Mouse (Mus musculus): ENCODE data around the gene Olfr459. TPM values are rescaled to one million over a fixed set of nuclear protein-coding genes. Genes with fewer than 3 reads are reported as not detected.

Gene Olfr459
- total RNA-seq (2014; fragmentation: Nextera tagmentation), result not detected in 2 replicates
- not detected in 2 replicates for total RNA-seq (2017)

DNA sequence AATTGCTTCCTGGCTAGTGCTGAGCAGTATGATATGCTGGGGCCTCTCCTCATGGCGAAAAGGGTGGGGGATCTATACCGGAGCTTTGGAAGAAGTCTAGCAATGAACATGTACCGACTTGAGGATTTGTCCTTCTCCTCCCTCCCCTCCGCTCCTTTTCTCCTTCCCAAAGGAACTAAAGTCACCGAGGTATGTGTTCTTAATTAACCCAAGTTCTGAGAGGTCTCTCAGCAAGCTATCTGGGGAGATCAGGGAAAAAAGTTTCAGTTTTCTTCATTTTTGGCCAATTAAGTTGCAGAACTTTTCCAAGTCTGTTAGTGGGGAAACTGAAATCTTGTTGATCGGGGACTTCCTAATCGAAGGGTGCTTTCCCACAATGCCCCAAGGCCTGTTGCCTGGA, at the start of gene Olfr459:
TSS of gene Olfr459 (minus strand) at position 101 of the 400 bp plus-strand sequence.
- ATAC-seq (replicated peaks; ENCODE audit: poor library complexity, severe bottlenecking), result no peak

DNA sequence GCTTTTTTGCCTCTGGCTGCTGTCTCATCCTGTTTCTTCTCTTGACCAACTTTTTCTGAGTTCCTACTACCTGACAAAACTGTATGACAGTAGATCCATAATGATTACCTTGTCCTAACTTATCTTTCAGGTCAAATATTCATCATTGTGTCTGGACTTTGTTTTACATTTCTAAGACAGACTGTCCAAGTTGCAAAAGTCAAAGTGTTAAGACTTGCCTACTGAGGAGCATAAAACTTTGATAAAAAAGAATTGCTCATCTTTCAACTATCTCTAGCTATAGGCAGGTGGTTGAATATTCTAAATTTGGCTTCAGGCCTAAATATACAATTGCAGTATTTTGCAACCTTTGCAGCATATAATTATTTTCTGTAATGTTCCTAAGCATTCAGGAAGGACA, 49.1 kb upstream of the Olfr459 start:
- no peak for ATAC-seq (replicated peaks; ENCODE audit: poor library complexity, severe bottlenecking)

DNA sequence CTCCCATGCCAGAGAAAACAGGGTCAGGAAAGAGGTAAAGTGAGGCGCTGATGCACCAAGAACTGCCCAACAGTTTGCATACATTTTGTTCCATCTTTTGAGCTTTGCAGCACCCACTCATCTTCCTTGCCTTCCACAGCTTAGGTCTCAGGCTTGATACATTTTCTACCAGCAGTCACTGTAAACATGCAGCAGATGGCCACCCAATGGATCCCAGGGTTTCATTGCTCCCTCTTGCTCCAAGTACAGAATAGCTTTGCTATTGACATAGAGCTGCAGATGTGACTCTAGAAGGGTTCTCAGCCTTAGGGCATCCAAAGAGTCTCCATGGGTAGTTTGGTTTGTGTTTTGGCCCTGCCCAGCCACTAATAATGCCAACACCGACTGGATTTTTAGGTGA, 11.7 kb upstream of the Olfr459 start:
- no peak for ATAC-seq (replicated peaks; ENCODE audit: poor library complexity, severe bottlenecking)

DNA sequence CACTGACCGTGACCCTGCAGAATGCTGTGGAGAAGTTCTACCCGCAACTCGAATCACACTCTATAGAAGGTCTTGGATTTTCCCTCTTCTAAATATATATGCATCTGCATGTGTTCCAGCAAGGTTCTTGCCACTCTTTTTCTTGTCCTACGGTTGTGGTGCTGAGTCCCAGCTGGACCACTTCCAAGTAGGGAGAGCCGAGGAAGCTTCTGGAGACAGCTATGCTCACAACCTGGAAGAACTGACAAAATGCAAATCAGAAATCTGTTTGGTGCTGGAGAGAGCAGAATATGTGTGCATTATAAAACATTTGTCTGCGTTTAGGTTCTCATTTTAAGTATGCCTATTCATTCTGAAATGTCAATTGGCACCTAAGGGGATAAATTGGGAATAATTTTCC, 744 bp upstream of the Olfr459 start:
- ATAC-seq (replicated peaks; ENCODE audit: poor library complexity, severe bottlenecking), result no peak

DNA sequence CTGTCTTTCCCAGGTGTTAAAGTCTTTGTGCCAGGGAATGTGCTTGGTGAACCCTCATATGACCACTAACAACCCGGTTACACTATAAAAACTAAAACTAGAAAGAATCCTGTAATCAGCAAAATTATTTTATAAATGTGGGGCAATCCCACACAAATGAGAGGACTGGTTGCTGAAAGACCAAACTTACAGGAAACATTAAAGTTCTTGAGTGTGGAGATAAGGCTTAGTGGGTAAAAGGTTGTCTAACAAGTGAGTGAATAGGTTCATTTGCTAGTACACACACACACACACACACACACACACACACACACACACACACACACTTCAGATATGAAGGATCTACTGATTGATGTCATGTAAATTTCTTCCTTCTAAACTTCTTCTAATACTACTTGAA, 5.1 kb downstream of the Olfr459 start:
- no peak for ATAC-seq (replicated peaks; ENCODE audit: poor library complexity, severe bottlenecking)

DNA sequence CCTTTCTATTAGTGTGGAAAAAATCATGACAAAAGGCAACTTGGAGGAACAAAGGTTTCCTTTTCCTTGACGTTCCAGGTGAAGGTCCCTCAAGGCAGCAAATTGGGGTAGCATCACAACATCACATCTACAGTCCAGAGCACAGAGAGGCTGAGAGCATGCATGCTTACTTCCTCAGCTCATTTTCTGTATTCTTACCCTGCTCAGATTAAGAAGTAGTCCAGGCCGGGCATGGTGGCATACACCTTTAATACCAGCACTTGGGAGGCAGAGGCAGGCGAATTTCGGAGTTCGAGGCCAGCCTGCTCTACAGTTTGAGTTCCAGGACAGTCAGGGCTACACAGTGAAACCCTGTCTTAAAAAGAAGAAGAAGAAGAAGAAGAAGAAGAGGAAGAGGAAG, 10.7 kb downstream of the Olfr459 start:
- ATAC-seq (replicated peaks; ENCODE audit: poor library complexity, severe bottlenecking), result no peak

DNA sequence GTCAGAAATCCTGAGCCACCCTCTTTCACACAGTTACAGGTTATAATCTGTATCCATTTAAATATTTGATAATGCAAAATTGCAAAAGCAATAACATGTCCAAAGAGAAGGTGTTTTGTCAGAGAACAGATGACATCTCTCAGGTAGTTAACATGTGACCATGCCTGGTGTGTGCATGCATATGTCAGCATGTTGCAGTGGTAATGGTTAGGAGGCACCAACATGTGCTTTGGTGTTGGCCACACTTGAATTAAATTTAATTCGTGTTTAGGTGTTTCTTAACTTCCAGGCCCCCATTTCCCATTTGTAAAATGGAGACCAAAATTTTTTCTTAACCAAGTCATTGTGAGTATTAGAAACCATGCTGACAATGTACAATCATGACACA, 12.6 kb downstream of the Olfr459 start:
- ATAC-seq (replicated peaks; ENCODE audit: poor library complexity, severe bottlenecking), result no peak

DNA sequence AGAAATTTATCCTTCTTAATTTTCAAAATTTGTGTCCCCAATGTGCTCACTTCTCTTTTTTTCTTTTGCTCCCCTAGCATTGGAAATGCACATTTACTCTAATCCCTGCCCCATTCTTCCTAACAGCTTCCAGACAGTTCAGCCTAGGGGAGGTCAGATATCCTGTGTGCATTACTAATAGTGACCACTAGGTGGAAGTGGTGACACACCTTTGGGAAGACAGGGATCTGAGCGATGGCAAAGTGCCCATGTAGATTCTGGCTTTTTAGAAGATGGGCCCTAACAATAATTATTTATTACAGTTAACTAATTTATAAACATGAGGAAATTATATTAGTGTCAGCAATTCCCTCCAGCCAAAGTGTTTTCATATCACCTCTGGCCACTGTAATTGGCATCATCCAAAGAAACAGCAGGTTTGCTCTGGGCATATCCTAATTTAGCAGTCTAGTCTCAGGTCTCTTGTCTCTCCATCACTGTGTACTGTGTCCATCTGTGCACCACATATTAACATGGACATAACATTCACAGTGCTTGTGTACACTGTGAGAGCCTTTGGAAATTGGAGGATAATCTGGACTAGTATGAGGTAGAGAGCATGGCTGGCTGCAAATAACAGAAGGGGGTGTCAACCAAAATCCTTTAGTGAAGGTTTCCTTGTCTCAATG, 13.1 kb downstream of the Olfr459 start:
- ATAC-seq (replicated peaks; ENCODE audit: poor library complexity, severe bottlenecking), result peak; percentile 82

DNA sequence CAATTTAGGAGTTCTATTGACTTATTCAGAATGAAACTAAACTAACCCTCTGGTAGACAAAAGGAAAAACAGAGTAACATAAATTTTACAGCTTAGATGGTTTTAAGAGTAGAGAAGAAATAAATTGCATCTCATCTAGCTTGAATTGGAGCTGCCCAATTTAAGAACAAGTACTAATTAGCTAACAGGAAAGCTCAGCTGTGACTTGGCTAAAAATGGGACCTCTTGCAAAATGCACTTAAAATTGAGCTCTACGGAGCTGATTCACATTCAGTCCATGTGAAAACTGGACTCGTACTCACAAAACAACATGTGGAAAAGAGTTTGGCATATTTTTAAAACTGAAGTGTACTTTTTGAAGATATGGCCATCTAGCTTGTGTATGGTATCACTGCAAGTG, 15.4 kb downstream of the Olfr459 start:
- ATAC-seq (replicated peaks; ENCODE audit: poor library complexity, severe bottlenecking), result no peak

DNA sequence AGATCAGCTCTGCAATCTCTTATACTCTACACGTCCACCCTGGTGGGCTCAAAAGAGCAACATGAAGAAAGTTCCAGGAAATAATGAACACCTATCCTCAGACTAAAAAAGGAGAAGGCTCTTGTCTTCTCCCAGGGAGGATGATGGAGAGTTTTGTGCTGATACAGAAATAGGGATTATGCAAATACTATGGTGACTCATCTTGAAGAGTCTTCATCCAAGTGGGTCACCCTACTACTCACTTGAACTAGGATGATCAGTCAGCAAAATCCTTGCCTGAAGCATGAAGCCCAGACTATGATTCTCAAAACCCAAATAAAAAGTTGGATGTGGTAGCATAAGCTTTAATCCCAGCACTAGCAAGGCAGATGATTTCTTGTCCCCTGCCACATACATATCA, 16.6 kb downstream of the Olfr459 start:
- ATAC-seq (replicated peaks; ENCODE audit: poor library complexity, severe bottlenecking), result no peak

DNA sequence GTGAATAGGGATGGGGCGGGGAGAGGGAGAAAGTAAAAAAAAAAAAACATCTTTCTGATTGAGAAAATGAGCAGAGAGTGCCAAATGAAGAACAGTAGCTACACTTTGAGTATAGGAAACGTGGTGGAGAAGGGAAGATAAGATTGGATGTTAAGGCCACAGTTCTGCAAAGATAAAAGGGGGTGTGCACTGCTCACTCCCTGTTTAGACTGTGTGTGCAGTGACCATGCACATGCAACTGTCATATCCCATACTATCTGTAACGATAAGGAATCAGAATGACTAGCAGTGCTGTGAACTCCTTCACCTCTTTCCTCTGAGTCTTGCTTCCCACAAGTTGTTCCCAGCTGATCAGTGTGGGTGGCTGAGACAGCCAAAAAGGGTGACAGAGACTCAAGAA, 17.8 kb downstream of the Olfr459 start:
- ATAC-seq (replicated peaks; ENCODE audit: poor library complexity, severe bottlenecking), result no peak

DNA sequence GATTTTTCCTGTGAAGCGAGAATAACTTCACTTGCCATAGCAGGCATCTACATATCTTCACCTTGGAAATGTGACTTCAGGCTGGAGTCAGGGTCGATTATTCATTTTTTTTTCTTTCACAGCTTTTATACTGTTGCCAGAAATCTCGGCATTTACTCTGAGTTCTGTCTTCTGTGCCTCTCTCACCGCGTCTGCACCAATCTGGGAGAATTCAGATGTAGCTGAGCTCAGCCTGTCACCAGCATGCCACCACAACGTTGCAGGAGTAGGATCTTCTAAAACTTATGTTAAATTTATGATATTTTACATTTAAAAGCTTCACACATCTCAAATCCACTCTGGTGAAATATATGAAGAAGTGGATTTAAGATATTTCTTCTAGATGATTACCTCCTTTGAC, 20.4 kb downstream of the Olfr459 start:
- ATAC-seq (replicated peaks; ENCODE audit: poor library complexity, severe bottlenecking), result no peak

DNA sequence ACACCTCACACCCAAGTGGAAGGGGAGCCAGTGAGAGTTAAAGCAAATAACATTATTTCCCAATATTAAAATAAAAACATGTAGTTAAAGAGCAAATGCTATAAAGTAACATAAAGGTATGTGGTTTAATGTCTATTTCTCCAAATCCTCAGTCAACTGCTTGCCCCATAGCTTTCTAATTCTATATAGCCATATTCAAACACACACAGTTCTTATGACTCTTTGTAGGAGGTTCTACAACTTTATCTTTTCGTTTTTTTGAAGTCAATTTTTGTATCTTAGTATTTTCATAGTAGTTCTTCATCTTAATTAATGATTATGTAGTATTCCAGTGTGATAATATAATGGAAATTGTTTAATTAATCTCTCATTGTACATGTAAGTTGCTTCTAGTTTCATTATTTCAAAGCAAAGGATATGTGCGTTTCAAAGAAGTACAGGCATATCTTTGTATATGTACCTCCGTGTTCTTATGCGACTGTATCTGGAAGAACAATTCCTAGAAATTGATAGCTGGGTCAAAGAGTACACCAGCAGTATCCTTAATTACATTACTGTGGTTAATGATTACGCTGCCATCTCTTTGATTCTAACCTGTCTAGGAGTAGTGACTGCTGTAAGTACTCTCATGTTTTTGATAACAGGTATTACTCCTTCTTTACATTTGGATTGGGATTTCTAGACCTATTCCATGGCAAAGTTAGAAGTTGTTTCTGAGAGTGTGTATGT, 30.1 kb downstream of the Olfr459 start:
- ATAC-seq (replicated peaks; ENCODE audit: poor library complexity, severe bottlenecking), result no peak

DNA sequence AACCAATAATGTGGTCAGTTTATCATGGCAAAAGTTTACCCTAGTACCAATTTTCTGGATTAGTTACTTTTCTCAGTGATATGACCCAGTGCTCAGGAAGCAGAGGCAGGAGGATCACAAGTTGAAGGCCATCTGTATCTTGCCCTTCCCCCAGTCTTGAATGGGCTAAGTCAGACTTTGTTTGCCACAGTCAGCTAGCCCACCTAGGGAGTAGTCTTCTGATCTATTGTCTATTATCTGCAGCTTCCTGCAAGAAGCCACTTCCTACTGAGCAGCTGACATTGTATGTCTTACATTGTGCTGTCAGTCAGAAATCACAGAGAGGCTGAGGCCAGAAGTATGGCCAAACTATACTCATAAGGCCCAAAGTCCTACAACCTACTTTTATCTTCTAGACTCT, 33.9 kb downstream of the Olfr459 start:
- no peak for ATAC-seq (replicated peaks; ENCODE audit: poor library complexity, severe bottlenecking)

DNA sequence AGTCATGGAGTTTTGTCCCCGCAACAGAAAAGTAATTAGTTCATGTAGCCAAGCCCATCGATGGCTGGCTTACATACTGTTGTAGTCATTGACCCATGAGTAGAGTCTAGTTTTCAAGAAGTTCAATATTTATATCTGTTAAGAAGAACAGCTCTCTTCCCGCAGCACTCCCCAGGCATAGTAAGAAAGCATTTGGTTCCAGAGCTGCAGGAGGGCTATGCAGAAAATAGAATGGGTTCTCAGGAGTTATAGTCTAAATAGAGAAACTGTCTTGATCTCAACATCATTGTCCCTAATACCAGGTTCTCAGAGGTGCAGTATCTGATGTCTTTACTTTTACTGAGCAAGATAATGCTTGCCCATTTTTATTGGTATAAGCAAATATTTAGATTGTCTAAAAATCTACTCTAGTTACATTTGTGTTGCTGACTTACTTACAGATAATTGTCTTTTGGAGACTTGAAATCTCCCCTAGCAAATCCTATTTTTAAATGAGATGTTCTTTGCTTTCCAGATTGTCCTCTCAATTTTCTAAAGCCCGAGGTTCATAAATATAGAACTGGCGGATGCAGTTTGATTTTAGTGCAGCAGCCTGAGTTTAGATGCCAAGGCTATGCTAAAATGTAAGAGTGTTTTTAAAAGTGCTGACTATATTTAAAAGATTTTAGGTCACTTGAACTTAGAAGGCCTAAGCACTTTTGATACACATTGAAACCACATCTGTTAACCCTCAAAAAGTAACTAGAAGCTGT, 40.1 kb downstream of the Olfr459 start:
- no peak for ATAC-seq (replicated peaks; ENCODE audit: poor library complexity, severe bottlenecking)

DNA sequence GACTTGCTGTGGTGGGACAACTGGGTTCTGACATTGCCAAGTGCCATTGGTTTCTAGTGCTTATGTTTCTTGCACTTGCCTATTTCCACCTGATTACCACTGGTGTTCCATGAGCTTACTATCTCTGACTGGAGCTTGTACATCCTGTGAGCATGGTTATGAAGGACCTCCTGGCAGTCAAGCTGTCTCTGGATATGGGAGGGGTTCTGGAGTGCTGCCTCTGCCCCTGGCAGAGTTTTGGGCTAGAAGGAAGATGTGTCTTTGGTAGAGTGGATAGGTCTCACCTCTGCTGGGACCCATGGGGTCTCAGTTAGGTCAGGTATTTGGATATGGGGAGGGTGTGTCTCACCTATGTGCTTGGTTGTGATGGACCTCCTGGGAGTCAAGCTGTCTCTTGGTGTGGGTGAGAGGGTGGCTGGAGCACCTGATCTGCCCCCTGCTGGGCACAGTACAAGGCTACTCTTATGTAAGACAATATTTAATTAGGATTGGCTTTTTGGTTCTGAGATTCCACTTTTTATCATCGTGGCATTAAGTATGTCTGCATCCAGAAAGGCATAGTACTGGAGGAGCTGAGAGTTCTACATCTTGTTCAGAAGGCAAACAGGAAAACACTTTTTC, 46.9 kb downstream of the Olfr459 start:
- ATAC-seq (replicated peaks; ENCODE audit: poor library complexity, severe bottlenecking), result no peak; the same call in 1 of the 2 replicates

DNA sequence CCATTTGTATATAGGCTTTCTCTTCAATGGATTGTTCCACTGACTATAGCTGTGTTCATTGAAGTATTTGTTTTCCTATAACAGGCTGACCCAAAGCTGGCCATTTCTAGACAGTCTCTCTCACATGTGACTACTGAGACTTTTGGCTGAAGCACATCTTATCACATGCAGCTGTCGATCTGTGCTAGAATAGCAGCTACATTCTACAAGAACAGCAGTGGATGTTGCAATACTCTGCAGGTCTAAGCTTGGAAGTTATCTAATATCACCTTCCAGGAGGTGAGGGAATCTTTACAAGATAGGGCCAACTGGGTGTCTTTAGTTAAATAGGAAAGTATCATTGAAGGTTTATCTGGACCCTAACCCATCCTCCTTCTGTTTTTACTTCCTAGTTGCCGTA, 53.5 kb downstream of the Olfr459 start:
- ATAC-seq (replicated peaks; ENCODE audit: poor library complexity, severe bottlenecking), result no peak

All from granulocyte monocyte progenitor cell, adult 5-6 weeks (primary cell).